Mouse (Mus musculus): Measurements from ENCODE around the gene Pacrg. TPM values are rescaled to one million over a fixed set of nuclear protein-coding genes. Genes with fewer than 3 reads are reported as not detected.
A peak's percentile ranks its signal among the peaks of the same experiment; 100 is the strongest.

Gene Pacrg
- polyA plus RNA-seq, 1 experiment from 2014 or later = 6.7 TPM

GRCm38 (mm10) chr17:10583301-10583700 is 256.8 kb downstream of the Pacrg start:
- 24% methylated on average over 3 of the region's 3 CpGs for WGBS
- Histone ChIP-seq H3K9me3 (ENCODE audit: control insufficient read depth, low read length) (no peaks in the 10 kb centered on the region), H3K27me3 (replicated peaks; ENCODE audit: control insufficient read depth, insufficient read depth, low read length) (no peaks in the 10 kb centered on the region), H3K4me3 (replicated peaks; ENCODE audit: low read length) (no peak overlapping the region), H3K4me1 (replicated peaks; ENCODE audit: control insufficient read depth, insufficient read depth, low read length) (no peaks in the 10 kb centered on the region), H3K9ac (replicated peaks; ENCODE audit: low read depth, low read length) (no peak overlapping the region), H3K4me2 (ENCODE audit: low read length) (no peak overlapping the region), H3K36me3 (ENCODE audit: control insufficient read depth, insufficient read depth) (no peaks in the 10 kb centered on the region), H3K27ac (ENCODE audit: low read length) (no peak overlapping the region)
- ATAC-seq = no peak

DNA sequence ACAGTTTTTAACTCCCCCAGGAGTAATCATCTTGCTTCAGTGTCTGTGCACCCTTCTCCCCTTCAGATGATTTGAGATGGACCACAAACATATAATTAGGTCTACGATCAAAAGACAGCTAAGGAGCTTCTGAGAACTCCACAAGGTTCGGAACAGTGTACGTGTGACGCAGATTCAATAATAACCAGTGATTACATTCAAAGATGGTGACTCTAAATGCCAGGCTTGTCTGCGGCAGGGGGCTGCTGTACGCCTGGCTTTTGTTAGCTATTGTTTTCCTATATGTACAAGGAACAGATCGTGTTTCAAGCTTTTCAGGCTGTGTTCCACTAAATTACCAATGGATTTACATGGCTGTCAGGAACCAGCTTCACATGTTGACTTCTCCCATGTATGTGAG is 264.8 kb downstream of the Pacrg start:
- Histone ChIP-seq H3K4me2 (ENCODE audit: low read length) (no peak overlapping the region), H3K4me1 (replicated peaks; ENCODE audit: control insufficient read depth, insufficient read depth, low read length) (no peaks in the 10 kb centered on the region), H3K9me3 (ENCODE audit: control insufficient read depth, low read length) (no peaks in the 10 kb centered on the region), H3K9ac (replicated peaks; ENCODE audit: low read depth, low read length) (no peak overlapping the region), H3K27me3 (replicated peaks; ENCODE audit: control insufficient read depth, insufficient read depth, low read length) (no peaks in the 10 kb centered on the region), H3K36me3 (ENCODE audit: control insufficient read depth, insufficient read depth) (no peaks in the 10 kb centered on the region), H3K27ac (ENCODE audit: low read length) (no peak overlapping the region), H3K4me3 (replicated peaks; ENCODE audit: low read length) (no peak overlapping the region)
- ATAC-seq = no peak
- 69% methylated on average over 7 of the region's 7 CpGs for WGBS

- WGBS = 95% methylated on average over 4 of the region's 4 CpGs
- H3K36me3 ChIP-seq (ENCODE audit: control insufficient read depth, insufficient read depth) = no peaks in the 10 kb centered on the region
Measured at GRCm38 (mm10) chr17:10572436-10572835, 267.7 kb downstream of the Pacrg start.

DNA sequence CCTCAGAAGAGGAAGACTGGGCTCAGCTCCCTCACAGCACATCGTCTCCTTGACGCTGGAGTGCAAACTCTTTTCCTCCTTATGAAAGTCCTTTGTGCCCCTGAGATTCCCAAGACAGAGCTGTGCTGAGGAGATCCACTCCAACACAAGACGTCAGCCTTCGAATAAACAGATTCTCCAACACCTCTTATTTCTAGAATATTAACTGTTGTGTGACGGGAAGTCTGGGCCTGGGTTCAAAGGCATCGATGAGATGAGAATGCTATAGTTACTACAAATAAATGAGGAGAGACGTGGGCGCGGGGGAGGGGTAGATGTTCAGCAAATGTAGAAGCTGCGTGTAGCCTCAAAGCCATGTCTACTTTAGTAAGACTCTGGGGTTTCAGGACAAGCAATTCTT is 270.8 kb downstream of the Pacrg start:
- Histone ChIP-seq H3K4me2 (ENCODE audit: low read length) (no peak overlapping the region), H3K4me1 (replicated peaks; ENCODE audit: control insufficient read depth, insufficient read depth, low read length) (no peaks in the 10 kb centered on the region), H3K36me3 (ENCODE audit: control insufficient read depth, insufficient read depth) (no peaks in the 10 kb centered on the region), H3K9ac (replicated peaks; ENCODE audit: low read depth, low read length) (no peak overlapping the region), H3K27me3 (replicated peaks; ENCODE audit: control insufficient read depth, insufficient read depth, low read length) (no peaks in the 10 kb centered on the region), H3K27ac (ENCODE audit: low read length) (no peak overlapping the region), H3K9me3 (ENCODE audit: control insufficient read depth, low read length) (no peaks in the 10 kb centered on the region), H3K4me3 (replicated peaks; ENCODE audit: low read length) (no peak overlapping the region)
- no peak for ATAC-seq
- 88% methylated on average over 10 of the region's 10 CpGs for WGBS

More at GRCm38 (mm10) chr17:10572436-10572835, 267.7 kb downstream of the Pacrg start:
- no peak for ATAC-seq
- Histone ChIP-seq H3K27me3 (replicated peaks; ENCODE audit: control insufficient read depth, insufficient read depth, low read length) (no peaks in the 10 kb centered on the region), H3K4me2 (ENCODE audit: low read length) (no peak overlapping the region), H3K27ac (ENCODE audit: low read length) (no peak overlapping the region), H3K4me3 (replicated peaks; ENCODE audit: low read length) (no peak overlapping the region), H3K9me3 (ENCODE audit: control insufficient read depth, low read length) (no peaks in the 10 kb centered on the region), H3K9ac (replicated peaks; ENCODE audit: low read depth, low read length) (no peak overlapping the region), H3K4me1 (replicated peaks; ENCODE audit: control insufficient read depth, insufficient read depth, low read length) (no peaks in the 10 kb centered on the region)

DNA sequence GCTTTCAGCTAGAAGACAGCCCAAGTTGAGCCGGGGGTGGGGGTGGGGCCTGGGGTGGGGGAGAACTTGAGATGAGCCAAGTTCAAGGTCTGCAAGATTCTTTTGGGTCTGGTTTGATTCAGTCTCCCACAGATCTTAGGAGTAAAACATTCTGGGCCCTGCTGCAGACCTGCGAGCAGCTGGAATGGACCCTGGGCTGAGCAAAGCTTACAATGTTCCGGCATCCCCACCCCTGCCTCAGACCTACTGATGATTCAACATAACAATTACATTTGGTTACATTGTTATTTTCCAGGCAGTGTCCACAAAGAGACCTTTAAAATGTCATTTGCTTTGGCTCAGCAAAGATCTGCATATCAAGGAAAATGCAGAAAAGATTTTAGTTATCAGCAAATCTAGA is 272.7 kb downstream of the Pacrg start:
- no peaks in the 10 kb centered on the region for H3K36me3 ChIP-seq (ENCODE audit: control insufficient read depth, insufficient read depth)
- WGBS = 94% methylated on average over 3 of the region's 3 CpGs
- H3K9ac ChIP-seq (replicated peaks; ENCODE audit: low read depth, low read length) = no peak overlapping the region
- H3K9me3 ChIP-seq (ENCODE audit: control insufficient read depth, low read length) = no peaks in the 10 kb centered on the region
- no peaks in the 10 kb centered on the region for H3K27me3 ChIP-seq (replicated peaks; ENCODE audit: control insufficient read depth, insufficient read depth, low read length)
- no peak for ATAC-seq
- H3K27ac ChIP-seq (ENCODE audit: low read length) = no peak overlapping the region
- no peak overlapping the region for H3K4me2 ChIP-seq (ENCODE audit: low read length)
- H3K4me3 ChIP-seq (replicated peaks; ENCODE audit: low read length) = no peak overlapping the region
- H3K4me1 ChIP-seq (replicated peaks; ENCODE audit: control insufficient read depth, insufficient read depth, low read length) = no peaks in the 10 kb centered on the region

DNA sequence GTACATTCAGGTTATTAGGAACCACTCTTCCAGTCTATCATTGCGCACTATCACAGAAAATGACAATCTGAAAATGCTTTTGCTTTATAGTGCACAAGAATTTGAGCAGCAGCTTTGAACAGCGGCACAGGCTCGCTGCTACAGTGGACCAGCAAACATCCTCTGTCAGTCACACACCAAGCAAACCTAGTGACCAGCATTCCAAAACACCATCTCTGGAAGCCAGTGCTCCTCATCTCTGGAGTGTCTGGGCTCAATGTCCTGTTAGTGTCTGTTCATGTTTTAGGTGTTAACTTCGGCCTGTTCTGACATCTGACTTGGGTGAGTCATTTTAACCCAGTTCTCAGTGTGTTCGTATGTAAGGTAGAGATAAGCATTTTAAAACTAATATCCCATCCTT is 275.9 kb downstream of the Pacrg start:
- H3K9ac ChIP-seq (replicated peaks; ENCODE audit: low read depth, low read length) = no peak overlapping the region
- H3K36me3 ChIP-seq (ENCODE audit: control insufficient read depth, insufficient read depth) = no peaks in the 10 kb centered on the region
- no peak overlapping the region for H3K27ac ChIP-seq (ENCODE audit: low read length)
- H3K4me2 ChIP-seq (ENCODE audit: low read length) = no peak overlapping the region
- H3K4me1 ChIP-seq (replicated peaks; ENCODE audit: control insufficient read depth, insufficient read depth, low read length) = 0 out of 2 replicates have a peak, but pooled peaks cover 5% of the 10 kb centered on the region
- H3K27me3 ChIP-seq (replicated peaks; ENCODE audit: control insufficient read depth, insufficient read depth, low read length) = no peaks in the 10 kb centered on the region
- H3K9me3 ChIP-seq (ENCODE audit: control insufficient read depth, low read length) = no peaks in the 10 kb centered on the region
- ATAC-seq = no peak
- no peak overlapping the region for H3K4me3 ChIP-seq (replicated peaks; ENCODE audit: low read length)
- WGBS = 97% methylated on average over 5 of the region's 5 CpGs

DNA sequence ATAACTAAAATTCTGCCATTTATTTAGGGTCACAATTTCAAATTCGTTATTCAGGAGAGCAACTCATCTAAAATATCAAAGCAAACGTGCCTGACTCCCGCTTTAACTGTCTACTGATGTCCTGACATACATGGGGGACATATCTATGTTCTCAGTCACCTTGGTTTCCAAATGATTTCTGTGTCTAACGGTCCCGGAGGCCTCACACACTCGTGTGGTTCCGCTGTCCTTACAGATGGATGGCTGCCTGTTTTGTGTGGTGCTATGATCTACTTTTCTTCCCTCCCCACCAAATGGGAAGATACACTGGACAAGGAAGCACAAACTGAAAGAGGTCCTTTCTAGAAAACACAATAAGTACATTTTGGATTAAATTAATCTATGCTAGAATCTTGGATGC is 277.2 kb downstream of the Pacrg start:
- Histone ChIP-seq H3K4me3 (replicated peaks; ENCODE audit: low read length) (no peak overlapping the region), H3K4me2 (ENCODE audit: low read length) (no peak overlapping the region), H3K9me3 (ENCODE audit: control insufficient read depth, low read length) (no peaks in the 10 kb centered on the region), H3K27ac (ENCODE audit: low read length) (no peak overlapping the region), H3K9ac (replicated peaks; ENCODE audit: low read depth, low read length) (no peak overlapping the region), H3K27me3 (replicated peaks; ENCODE audit: control insufficient read depth, insufficient read depth, low read length) (no peaks in the 10 kb centered on the region), H3K4me1 (replicated peaks; ENCODE audit: control insufficient read depth, insufficient read depth, low read length) (0 out of 2 replicates have a peak, but pooled peaks cover 5% of the 10 kb centered on the region), H3K36me3 (ENCODE audit: control insufficient read depth, insufficient read depth) (no peaks in the 10 kb centered on the region)
- no peak for ATAC-seq
- 94% methylated on average over 7 of the region's 7 CpGs for WGBS

- no peak overlapping the region for H3K4me3 ChIP-seq (replicated peaks; ENCODE audit: low read length)
- no peaks in the 10 kb centered on the region for H3K36me3 ChIP-seq (ENCODE audit: control insufficient read depth, insufficient read depth)
- H3K4me1 ChIP-seq (replicated peaks; ENCODE audit: control insufficient read depth, insufficient read depth, low read length) = 0 out of 2 replicates have a peak, but pooled peaks cover 5% of the 10 kb centered on the region
- no peak overlapping the region for H3K27ac ChIP-seq (ENCODE audit: low read length)
- ATAC-seq = peak; percentile 31; the same call in 1 of the 2 replicates
- WGBS = 17% methylated on average over 3 of the region's 3 CpGs
- H3K4me2 ChIP-seq (ENCODE audit: low read length) = no peak overlapping the region
- H3K9me3 ChIP-seq (ENCODE audit: control insufficient read depth, low read length) = no peaks in the 10 kb centered on the region
- H3K9ac ChIP-seq (replicated peaks; ENCODE audit: low read depth, low read length) = no peak overlapping the region
- no peaks in the 10 kb centered on the region for H3K27me3 ChIP-seq (replicated peaks; ENCODE audit: control insufficient read depth, insufficient read depth, low read length)
Measured at GRCm38 (mm10) chr17:10560053-10560452, 280.1 kb downstream of the Pacrg start.

DNA sequence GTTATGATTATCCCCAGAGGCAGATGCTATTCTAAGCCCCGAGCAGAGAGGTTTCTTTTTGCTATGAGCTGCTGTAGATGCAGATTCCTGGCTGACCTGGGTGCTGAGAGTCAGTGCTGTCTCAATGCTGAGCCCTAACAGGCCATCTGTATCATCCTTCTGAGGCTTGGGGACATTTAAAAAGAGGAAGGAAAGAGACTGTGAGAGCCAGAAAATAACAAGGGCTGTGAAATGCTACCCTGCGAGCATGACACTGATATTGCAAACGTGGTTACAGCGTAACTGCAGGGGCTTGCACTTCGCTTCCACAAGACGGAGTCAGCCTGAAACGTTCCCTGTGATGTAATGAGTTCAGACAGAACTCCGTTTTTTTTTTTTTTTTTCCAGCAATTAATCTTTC is 281.4 kb downstream of the Pacrg start:
- no peak for ATAC-seq
- no peaks in the 10 kb centered on the region for H3K9me3 ChIP-seq (ENCODE audit: control insufficient read depth, low read length)
- H3K36me3 ChIP-seq (ENCODE audit: control insufficient read depth, insufficient read depth) = no peaks in the 10 kb centered on the region
- no peak overlapping the region for H3K4me3 ChIP-seq (replicated peaks; ENCODE audit: low read length)
- 75% methylated on average over 8 of the region's 8 CpGs for WGBS
- H3K4me2 ChIP-seq (ENCODE audit: low read length) = no peak overlapping the region
- H3K27ac ChIP-seq (ENCODE audit: low read length) = no peak overlapping the region
- 0 out of 2 replicates have a peak, but pooled peaks cover 5% of the 10 kb centered on the region for H3K4me1 ChIP-seq (replicated peaks; ENCODE audit: control insufficient read depth, insufficient read depth, low read length)
- no peak overlapping the region for H3K9ac ChIP-seq (replicated peaks; ENCODE audit: low read depth, low read length)
- no peaks in the 10 kb centered on the region for H3K27me3 ChIP-seq (replicated peaks; ENCODE audit: control insufficient read depth, insufficient read depth, low read length)

Measured in forebrain, embryonic 16.5 days (tissue).